Mouse (Mus musculus) embryo, embryonic 11 days (tissue): ENCODE data around the gene Nubp1.

Experiments used
- DNase-seq: peaks from one replicate; pipeline ENCODE4 v3.0.0-alpha.2; 2015

The Nubp1 gene

GRCm38 (mm10) chr16:10411764-10412746, at the start of gene Nubp1:
Nubp1 (plus strand) TSS chr16:10411948.
- peak; percentile 98 for DNase-seq

- DNase-seq: no peak
These were observed 48.7 kb upstream of the Nubp1 start for GRCm38 (mm10) chr16:10363061-10363460.

GRCm38 (mm10) chr16:10365796-10366195, 46.0 kb upstream of the Nubp1 start:
- no peak for DNase-seq

GRCm38 (mm10) chr16:10366240-10367217, 45.2 kb upstream of the Nubp1 start:
- DNase-seq: no peak

- peak; percentile 36 for DNase-seq
These were observed 42.2 kb upstream of the Nubp1 start for GRCm38 (mm10) chr16:10369468-10369934.

GRCm38 (mm10) chr16:10369996-10370395, 41.8 kb upstream of the Nubp1 start:
- DNase-seq: no peak

GRCm38 (mm10) chr16:10372372-10372771, 39.4 kb upstream of the Nubp1 start:
- DNase-seq: no peak

- peak; percentile 86 for DNase-seq
These were observed 37.3 kb upstream of the Nubp1 start for GRCm38 (mm10) chr16:10374254-10375011.

GRCm38 (mm10) chr16:10377286-10377685, 34.5 kb upstream of the Nubp1 start:
- DNase-seq: no peak

- DNase-seq: no peak
These were observed 32.2 kb upstream of the Nubp1 start for GRCm38 (mm10) chr16:10379531-10379930.

GRCm38 (mm10) chr16:10384060-10384497, 27.7 kb upstream of the Nubp1 start:
- DNase-seq: peak; percentile 36

GRCm38 (mm10) chr16:10384544-10384943, 27.2 kb upstream of the Nubp1 start:
- DNase-seq: no peak

- DNase-seq: no peak
These were observed 26.5 kb upstream of the Nubp1 start for GRCm38 (mm10) chr16:10385261-10385660.

- DNase-seq: no peak
These were observed 22.9 kb upstream of the Nubp1 start for GRCm38 (mm10) chr16:10388634-10389365.

GRCm38 (mm10) chr16:10392587-10392986, 19.2 kb upstream of the Nubp1 start:
- DNase-seq: no peak

GRCm38 (mm10) chr16:10394699-10395540, 16.8 kb upstream of the Nubp1 start, which contains the start of gene Tekt5:
Tekt5 (minus strand) TSS chr16:10395490.
- DNase-seq: peak; percentile 57

GRCm38 (mm10) chr16:10398755-10399154, 13.0 kb upstream of the Nubp1 start:
- no peak for DNase-seq

GRCm38 (mm10) chr16:10399160-10399559, 12.6 kb upstream of the Nubp1 start:
- DNase-seq: peak; percentile 76

GRCm38 (mm10) chr16:10415976-10416375, 4.2 kb downstream of the Nubp1 start:
- DNase-seq: no peak

- DNase-seq: no peak
These were observed 5.1 kb downstream of the Nubp1 start for GRCm38 (mm10) chr16:10416866-10417265.
